Mouse (Mus musculus) erythroblast, embryonic 14.5 days (primary cell): ENCODE measurements around the gene Aftph. TPM values are rescaled to one million over a fixed set of nuclear protein-coding genes. Genes with fewer than 3 reads are reported as not detected.

Source experiments
- H3K27me3 ChIP-seq: 2 replicates; pipeline ENCODE4 v1.6.1; 2012; ENCODE audit warnings: inconsistent platforms; ENCODE audit not compliant: control insufficient read depth
- H3K36me3 ChIP-seq: 2 replicates; pipeline ENCODE4 v1.6.1; 2012; ENCODE audit warnings: mild to moderate bottlenecking, inconsistent platforms; ENCODE audit not compliant: control insufficient read depth
- H3K4me1 ChIP-seq: 2 replicates; pipeline ENCODE4 v1.6.1; 2012; ENCODE audit warnings: inconsistent platforms; ENCODE audit not compliant: control insufficient read depth
- H3K4me3 ChIP-seq: replicated peaks from 2 replicates; pipeline ENCODE3; 2012; ENCODE audit warnings: moderate library complexity, mild to moderate bottlenecking, inconsistent platforms
- H3K9me3 ChIP-seq: 2 replicates; pipeline ENCODE4 v1.6.1; 2012; ENCODE audit warnings: low read length, inconsistent platforms, mixed read lengths; ENCODE audit not compliant: control insufficient read depth
- GATA1 ChIP-seq: IDR thresholded peaks from 2 replicates; pipeline ENCODE4 v1.6.1; 2012; ENCODE audit warnings: low read length, inconsistent platforms, mixed read lengths
- TAL1 ChIP-seq: IDR thresholded peaks from 3 replicates; pipeline ENCODE4 v1.6.1; 2012; ENCODE audit warnings: low read length, inconsistent platforms, mixed read lengths
- polyA plus RNA-seq: library from polyadenylated mRNA; stranded (reverse); fragments of >175 nt; gene quantifications from 2 replicates; pipeline ENCODE4 v1.2.3, GENCODE M21; 2012

The Aftph gene
- polyA plus RNA-seq, 1 experiment: 1.3 TPM

DNA sequence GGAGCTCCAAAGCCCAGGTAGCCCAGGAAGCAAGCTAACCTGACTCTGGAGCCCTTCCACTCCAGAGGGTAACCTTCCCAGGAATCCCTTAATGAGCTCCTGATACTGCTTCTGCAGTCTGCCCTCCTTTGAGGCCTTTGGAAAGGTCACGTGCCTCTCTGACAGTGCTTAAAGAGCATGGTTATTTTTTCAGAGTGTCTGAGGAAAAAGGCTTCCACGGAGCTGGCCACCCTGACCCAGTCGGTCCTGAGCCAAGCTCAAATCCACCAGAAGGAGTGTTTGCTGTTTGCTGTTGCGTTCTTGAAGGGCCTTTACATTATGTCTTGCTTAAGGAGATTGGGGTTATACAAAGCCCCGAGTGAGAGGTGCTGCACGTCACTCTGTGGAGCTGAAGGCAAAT is 96.5 kb downstream of the Aftph start:
- peaks cover 47% of the 10 kb centered on the region for H3K4me1 ChIP-seq

DNA sequence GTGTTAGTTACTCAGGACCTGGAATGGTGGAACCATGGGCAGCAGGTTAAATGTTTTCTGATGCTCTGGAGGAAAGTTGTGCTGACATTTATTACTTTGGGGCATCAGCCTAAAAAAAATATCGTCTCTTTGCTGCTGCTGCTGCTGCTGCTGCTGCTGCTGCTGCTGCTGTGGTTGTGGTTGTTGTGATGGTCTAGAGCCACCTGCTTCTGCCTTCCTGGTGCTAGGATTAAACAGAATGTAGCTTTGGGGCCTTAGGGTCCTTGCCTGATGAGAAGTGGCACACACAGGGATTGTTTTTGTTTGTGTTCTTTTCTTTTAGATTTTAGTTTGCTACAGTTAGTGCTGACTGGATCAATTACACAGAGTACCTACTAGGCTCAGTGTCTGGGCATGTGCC is 97.2 kb downstream of the Aftph start:
- Histone ChIP-seq H3K4me1 (peaks cover 50% of the 10 kb centered on the region), H3K36me3 (peaks cover 38% of the 10 kb centered on the region), H3K9me3 (no peaks in the 10 kb centered on the region), H3K27me3 (no peaks in the 10 kb centered on the region), H3K4me3 (no peak overlapping the region)
- TF ChIP-seq TAL1 (no peak), GATA1 (no peak)

More for the DNA sequence above, 96.5 kb downstream of the Aftph start:
- peaks cover 45% of the 10 kb centered on the region for H3K36me3 ChIP-seq
- H3K27me3 ChIP-seq: no peaks in the 10 kb centered on the region
- TF ChIP-seq GATA1 (no peak), TAL1 (no peak)
- no peaks in the 10 kb centered on the region for H3K9me3 ChIP-seq
- H3K4me3 ChIP-seq: no peak overlapping the region

DNA sequence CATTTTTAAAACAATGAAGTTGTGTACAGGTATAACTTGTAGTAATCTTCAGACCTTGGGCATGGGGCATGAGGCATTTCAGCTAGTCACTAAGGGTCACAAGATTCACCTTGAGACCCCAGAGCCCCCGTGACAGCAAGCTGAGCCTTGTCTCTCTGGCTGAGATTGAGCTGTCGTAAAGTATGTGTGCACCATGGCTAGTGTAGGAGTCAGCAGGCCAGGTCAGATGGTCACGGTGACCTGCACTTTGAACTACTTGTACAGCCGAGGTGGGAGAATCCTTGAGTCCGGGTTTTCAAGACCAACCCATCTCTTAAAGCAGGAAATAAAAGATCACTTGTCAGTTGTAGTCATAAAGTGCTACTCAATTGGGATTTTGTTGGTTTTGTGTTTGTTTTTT is 98.2 kb downstream of the Aftph start:
- no peaks in the 10 kb centered on the region for H3K27me3 ChIP-seq
- no peaks in the 10 kb centered on the region for H3K9me3 ChIP-seq
- TF ChIP-seq TAL1 (no peak), GATA1 (no peak)
- H3K36me3 ChIP-seq: peaks cover 28% of the 10 kb centered on the region
- H3K4me3 ChIP-seq: no peak overlapping the region
- H3K4me1 ChIP-seq: peaks cover 59% of the 10 kb centered on the region

DNA sequence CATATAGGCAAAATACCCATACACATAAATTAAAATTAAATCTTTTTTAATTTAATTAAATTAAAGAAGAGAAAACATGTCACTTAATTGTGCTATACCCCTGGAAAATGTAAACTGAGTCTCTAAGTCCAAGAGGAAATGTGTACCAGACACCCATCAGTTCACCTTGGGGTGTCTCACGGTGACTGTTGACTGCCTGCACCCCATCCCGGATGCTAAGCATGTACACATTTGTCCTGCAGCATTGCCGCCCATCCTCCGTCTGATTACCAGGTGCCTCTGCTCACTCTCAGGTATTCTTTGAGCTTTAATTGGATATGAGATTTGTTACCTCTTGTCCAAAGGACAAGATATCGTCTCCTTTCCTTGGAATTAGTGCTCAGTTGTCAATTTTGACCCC is 99.1 kb downstream of the Aftph start:
- no peak for TF ChIP-seq TAL1
- no peak for TF ChIP-seq GATA1
- peaks cover 65% of the 10 kb centered on the region for H3K4me1 ChIP-seq
- no peaks in the 10 kb centered on the region for H3K9me3 ChIP-seq
- peaks cover 19% of the 10 kb centered on the region for H3K36me3 ChIP-seq
- H3K4me3 ChIP-seq: no peak overlapping the region
- H3K27me3 ChIP-seq: no peaks in the 10 kb centered on the region

DNA sequence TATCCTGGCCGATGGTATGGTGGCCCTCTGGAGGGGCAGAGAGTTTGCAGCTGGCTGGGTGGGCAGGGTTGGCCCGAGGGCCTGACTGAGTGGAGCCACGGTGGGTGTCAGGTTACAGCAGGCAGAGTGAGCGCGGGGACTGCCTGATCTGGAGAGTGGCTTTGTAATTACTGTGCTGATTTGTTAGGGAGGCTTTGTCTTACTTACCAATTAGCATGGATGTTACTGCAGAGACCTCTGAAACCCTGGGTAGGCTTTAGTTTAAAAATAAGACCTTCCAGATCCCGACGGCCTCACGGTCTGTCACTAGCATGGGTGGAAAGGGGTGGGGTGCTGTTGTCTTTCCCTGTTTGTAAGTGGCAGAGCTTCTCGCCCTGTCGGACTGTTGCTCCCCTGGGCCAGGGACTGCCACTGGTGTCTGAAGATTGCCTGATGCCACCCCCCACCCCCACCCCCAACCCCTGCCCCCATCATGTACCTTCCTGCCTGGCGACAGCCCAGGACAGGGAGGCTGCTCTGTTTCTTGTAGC is 101.4 kb downstream of the Aftph start:
- no peak for TF ChIP-seq TAL1
- no peak for TF ChIP-seq GATA1
- H3K9me3 ChIP-seq: no peaks in the 10 kb centered on the region
- peaks cover 7% of the 10 kb centered on the region for H3K36me3 ChIP-seq
- H3K27me3 ChIP-seq: no peaks in the 10 kb centered on the region
- H3K4me1 ChIP-seq: peaks cover 79% of the 10 kb centered on the region
- H3K4me3 ChIP-seq: no peak overlapping the region

DNA sequence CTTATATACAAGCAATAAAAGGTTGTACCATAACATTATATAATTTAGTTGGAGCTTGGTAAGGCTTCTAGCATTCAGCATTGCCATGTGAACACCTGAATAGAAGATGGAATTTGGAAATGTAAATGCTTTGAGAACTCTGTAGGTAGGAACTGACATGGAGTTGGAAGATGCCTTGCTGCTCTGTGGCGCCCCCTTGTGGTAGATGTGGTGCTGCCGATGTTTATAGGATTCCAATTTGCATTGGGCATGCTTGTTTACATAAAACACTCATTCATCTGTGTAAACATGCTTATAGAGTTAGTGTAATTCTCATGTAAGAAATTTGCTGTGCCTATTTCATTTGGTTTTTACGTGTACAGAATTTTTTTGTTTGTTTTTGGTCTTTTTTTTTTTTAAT is 102.5 kb downstream of the Aftph start:
- H3K9me3 ChIP-seq: no peaks in the 10 kb centered on the region
- H3K36me3 ChIP-seq: peaks cover 11% of the 10 kb centered on the region
- no peak overlapping the region for H3K4me3 ChIP-seq
- TF ChIP-seq GATA1 (no peak), TAL1 (no peak)
- no peaks in the 10 kb centered on the region for H3K27me3 ChIP-seq
- peaks cover 81% of the 10 kb centered on the region for H3K4me1 ChIP-seq

DNA sequence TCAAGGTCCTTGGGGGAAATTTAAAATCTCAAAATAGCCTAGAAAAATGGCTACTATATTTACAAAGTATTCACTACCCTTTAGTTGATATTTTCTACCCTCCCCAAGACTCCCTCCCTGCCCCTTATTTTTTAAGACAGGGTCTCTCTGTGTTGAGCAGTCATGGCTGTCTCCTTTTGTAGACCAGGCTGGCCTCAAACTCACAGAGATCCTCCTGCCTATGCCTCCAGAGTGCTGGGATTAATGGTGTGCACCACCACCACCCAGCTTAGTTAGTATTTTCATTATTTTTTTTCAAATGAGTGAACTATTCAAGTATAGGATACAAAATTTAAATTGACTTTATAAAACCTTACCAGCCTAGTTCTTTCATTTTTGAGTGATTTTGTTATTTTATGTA is 104.3 kb downstream of the Aftph start:
- Histone ChIP-seq H3K4me3 (peak overlapping the region; percentile 100), H3K36me3 (peaks cover 9% of the 10 kb centered on the region), H3K9me3 (no peaks in the 10 kb centered on the region), H3K4me1 (peaks cover 80% of the 10 kb centered on the region), H3K27me3 (no peaks in the 10 kb centered on the region)
- TF ChIP-seq GATA1 (no peak), TAL1 (no peak)

DNA sequence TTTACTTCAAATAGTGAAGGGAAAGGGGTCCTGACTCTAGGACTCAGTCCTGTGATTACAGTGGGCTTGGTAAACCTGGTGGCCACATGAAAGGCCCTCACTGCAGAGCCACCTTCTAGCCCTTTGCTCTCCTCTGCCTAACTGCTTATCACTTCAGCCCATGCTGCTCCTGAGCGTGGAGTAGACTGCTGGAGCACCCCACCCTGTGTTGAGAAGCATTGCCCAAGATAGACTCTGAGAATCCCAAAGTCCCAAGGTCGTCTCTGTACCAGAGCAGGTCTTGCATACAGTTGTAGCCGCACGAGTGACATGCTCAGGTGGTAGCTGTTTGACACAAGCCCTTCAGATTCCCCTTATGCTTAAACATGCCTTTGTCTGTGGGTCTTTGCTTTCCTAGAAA is 105.3 kb downstream of the Aftph start:
- TF ChIP-seq TAL1: peak; percentile 85
- TF ChIP-seq GATA1: peak; percentile 77
- peak overlapping the region; percentile 100 for H3K4me3 ChIP-seq
- H3K27me3 ChIP-seq: no peaks in the 10 kb centered on the region
- peaks cover 81% of the 10 kb centered on the region for H3K4me1 ChIP-seq
- H3K9me3 ChIP-seq: no peaks in the 10 kb centered on the region
- peaks cover 8% of the 10 kb centered on the region for H3K36me3 ChIP-seq

DNA sequence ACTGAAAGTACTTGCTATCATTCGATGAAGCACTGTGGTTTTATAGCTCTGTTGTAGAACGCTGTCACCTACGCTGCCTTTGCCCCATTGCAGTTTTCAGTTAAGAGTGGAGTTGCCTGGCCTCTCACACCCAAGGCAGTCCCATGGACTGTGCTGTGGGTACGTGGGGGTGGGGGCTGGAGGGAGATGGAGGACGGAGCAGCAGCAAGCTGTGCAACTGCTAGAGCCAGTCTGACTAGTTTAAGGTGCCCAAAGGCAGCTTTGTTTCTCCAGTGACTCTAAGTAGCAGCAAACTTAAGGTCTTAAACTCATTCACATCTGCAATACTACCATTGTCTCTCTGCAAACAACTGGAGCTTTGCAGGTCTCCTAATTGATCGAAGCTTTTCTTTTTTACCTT is 105.7 kb downstream of the Aftph start:
- Histone ChIP-seq H3K36me3 (peaks cover 5% of the 10 kb centered on the region), H3K9me3 (no peaks in the 10 kb centered on the region), H3K4me1 (peaks cover 81% of the 10 kb centered on the region), H3K27me3 (no peaks in the 10 kb centered on the region), H3K4me3 (peak overlapping the region; percentile 100)
- TF ChIP-seq GATA1: no peak
- no peak for TF ChIP-seq TAL1

Other genes with a start within 250 kb of the Aftph start
- 5.4 and 5.5 TPM in 2 replicates for gene Sertad2, start 198.3 kb downstream of the Aftph start, polyA plus RNA-seq
- gene Lgalsl, start 89.5 kb upstream of the Aftph start, polyA plus RNA-seq: 0.03 and 0.04 TPM in 2 replicates